Comparison of ENCODE assay signal across 22 mouse cellular contexts in genomic region chr1:82798304-82798703, GRCm38 (mm10). TPM values are rescaled to one million over a fixed set of nuclear protein-coding genes. Genes with fewer than 3 reads are reported as not detected.
DNase-seq lines count a peak whose midpoint lies in the region; ATAC-seq and TF ChIP-seq lines count a peak whose summit lies in the region.
"Had no signal": no experiment of that assay in that cellular context is flagged by ENCODE, and none has a peak within 500 bp of the region (broad histone marks: within the 10 kb centered on the region; RNA-seq: fewer than 3 reads in every experiment).

No protein-coding gene starts in this region.

- no peaks in the 10 kb centered on the region for H3K9me3 ChIP-seq in lung, embryonic 14.5 days (ENCODE audit: low read depth, low read length)
- H3K9me3 ChIP-seq in forebrain, embryonic 13.5 days (replicated peaks) = no peaks in the 10 kb centered on the region
- H3K9me3 ChIP-seq: intestine, embryonic 15.5 days; neural tube, embryonic 15.5 days had no signal

- H3K4me2 ChIP-seq in lung, embryonic 14.5 days = no peak overlapping the region
- no peak overlapping the region for H3K4me2 ChIP-seq in forebrain, embryonic 13.5 days
- H3K4me2 ChIP-seq: intestine, embryonic 15.5 days; neural tube, embryonic 15.5 days had no signal

- no peak overlapping the region for H3K27ac ChIP-seq in lung, embryonic 14.5 days (ENCODE audit: low read depth)
- no peak overlapping the region for H3K27ac ChIP-seq in forebrain, embryonic 13.5 days
- H3K27ac ChIP-seq: intestine, embryonic 15.5 days; neural tube, embryonic 15.5 days had no signal

- ATAC-seq in hematopoietic stem cell, adult 5-6 weeks (replicated peaks in 1 of 2; ENCODE audit: insufficient read depth in 1 of 2, low FRiP score in 2 of 2, low TSS enrichment in 1 of 2, low read depth in 1 of 2, poor library complexity in 2 of 2, severe bottlenecking in 2 of 2) = peak; percentile 66 to 84
- ATAC-seq in lung, embryonic 14.5 days (ENCODE audit: insufficient read depth) = peak; percentile 64; the same call in 1 of the 2 replicates
- ATAC-seq in forebrain, embryonic 13.5 days = no peak
- ATAC-seq: forebrain, embryonic 14.5 days; midbrain, embryonic 16.5 days; Patski had no signal

- H3K27me3 ChIP-seq in lung, embryonic 14.5 days (ENCODE audit: insufficient read depth, low read length) = no peaks in the 10 kb centered on the region
- H3K27me3 ChIP-seq in forebrain, embryonic 13.5 days = no peaks in the 10 kb centered on the region
- H3K27me3 ChIP-seq: CH12.LX; intestine, embryonic 15.5 days; neural tube, embryonic 15.5 days; Patski had no signal

- no peak overlapping the region for H3K9ac ChIP-seq in lung, embryonic 14.5 days
- no peak overlapping the region for H3K9ac ChIP-seq in forebrain, embryonic 13.5 days
- H3K9ac ChIP-seq: intestine, embryonic 15.5 days; neural tube, embryonic 15.5 days had no signal

- TF ChIP-seq CTCF in lung, adult 2 months (IDR thresholded peaks at IDR 0.05; ENCODE audit: insufficient read depth, low read length) = no peak
- TF ChIP-seq CTCF in lung, embryonic 14.5 days (IDR thresholded peaks at IDR 0.05; ENCODE audit: low read depth) = no peak

- H3K4me1 ChIP-seq in lung, adult 2 months (ENCODE audit: control insufficient read depth, insufficient read depth, low read length) = peaks cover 11% of the 10 kb centered on the region
- no peaks in the 10 kb centered on the region for H3K4me1 ChIP-seq in lung, embryonic 14.5 days (ENCODE audit: insufficient read depth)
- H3K4me1 ChIP-seq in forebrain, embryonic 13.5 days = no peaks in the 10 kb centered on the region
- H3K4me1 ChIP-seq: intestine, embryonic 15.5 days had no signal

- H3K4me3 ChIP-seq in lung, adult 2 months (replicated peaks; ENCODE audit: extremely low read depth, low read depth, low read length) = no peak overlapping the region
- no peak overlapping the region for H3K4me3 ChIP-seq in lung, embryonic 14.5 days (ENCODE audit: low read depth, low read length)
- H3K4me3 ChIP-seq in forebrain, embryonic 13.5 days = no peak overlapping the region
- H3K4me3 ChIP-seq: intestine, embryonic 15.5 days; neural tube, embryonic 15.5 days had no signal

- TF ChIP-seq POLR2A in lung, adult 2 months (IDR thresholded peaks at IDR 0.05; ENCODE audit: borderline replicate concordance, extremely low read depth, low read depth, low read length) = no peak

- DNase-seq in lung, adult 18-20 months = peak; percentile 15 to 29
- no peak for DNase-seq in lung, adult 2 months
- DNase-seq in lung, embryonic 14.5 days = peak; percentile 40
- DNase-seq in skeletal muscle tissue, adult 2 months (ENCODE audit: low read depth, low spot score) = peak; percentile 9
- no peak for DNase-seq in ovary, postnatal 14 days (ENCODE audit: low spot score)
- DNase-seq in urinary bladder, adult 2 months (ENCODE audit: low spot score) = no peak
- DNase-seq: cerebellum, postnatal 10 days; heart, postnatal 14 days had no signal

- 31% methylated on average over 5 of the region's 5 CpGs for WGBS in lung, adult 2 months
- 44% methylated on average over 5 of the region's 5 CpGs for WGBS in lung, embryonic 14.5 days
- 80% methylated on average over 5 of the region's 5 CpGs for WGBS in forebrain, embryonic 13.5 days

- H3K36me3 ChIP-seq in lung, embryonic 14.5 days (ENCODE audit: insufficient read depth) = no peaks in the 10 kb centered on the region
- no peaks in the 10 kb centered on the region for H3K36me3 ChIP-seq in forebrain, embryonic 13.5 days (ENCODE audit: poor library complexity, severe bottlenecking)
- H3K36me3 ChIP-seq: intestine, embryonic 15.5 days; neural tube, embryonic 15.5 days had no signal

RNA-seq across cellular contexts. Expression of gene Gm47791, which starts 27.3 kb away (rescaled TPM):
- polyA plus RNA-seq in lung, adult 2 months (2012; rRNA removed) = not detected in 2 replicates
- not detected in 2 replicates for total RNA-seq in hematopoietic stem cell, adult 5-6 weeks (2017)
- polyA plus RNA-seq in lung, embryonic 14.5 days (2014; fragmentation: Nextera tagmentation; extraction: Ambion mirVana) = not detected in 2 replicates
- polyA plus RNA-seq in forebrain, embryonic 13.5 days (2015; fragmentation: Nextera tagmentation; extraction: Ambion mirVana) = not detected in 2 replicates
- polyA plus RNA-seq in urinary bladder, adult 2 months (2012; rRNA removed) = not detected in 2 replicates
- total RNA-seq: CH12.LX; heart, adult 18-20 months; heart, postnatal 14 days; left cerebral cortex, adult 18-20 months had no signal
- polyA plus RNA-seq: brain, embryonic 14.5 days; embryonic facial prominence, embryonic 14.5 days; forebrain, embryonic 14.5 days; intestine, embryonic 15.5 days; limb, embryonic 14.5 days; midbrain, embryonic 16.5 days; neural tube, embryonic 15.5 days; Patski; stomach, embryonic 16.5 days had no signal

RNA-seq across cellular contexts. Expression of gene Tm4sf20, which starts 30.0 kb away (rescaled TPM):
- polyA plus RNA-seq in lung, adult 2 months (2012; rRNA removed) = 0.36 TPM in 1 of 2 replicates, not detected in the other
- not detected in 2 replicates for total RNA-seq in hematopoietic stem cell, adult 5-6 weeks (2017)
- polyA plus RNA-seq in lung, embryonic 14.5 days (2014; fragmentation: Nextera tagmentation; extraction: Ambion mirVana) = not detected in 2 replicates
- polyA plus RNA-seq in forebrain, embryonic 13.5 days (2015; fragmentation: Nextera tagmentation; extraction: Ambion mirVana) = 0.20 and 0.36 TPM in 2 replicates
- 0.59 and 0.61 TPM in 2 replicates for polyA plus RNA-seq in urinary bladder, adult 2 months (2012; rRNA removed)
- total RNA-seq: CH12.LX; heart, adult 18-20 months; heart, postnatal 14 days; left cerebral cortex, adult 18-20 months had no signal
- polyA plus RNA-seq: brain, embryonic 14.5 days; forebrain, embryonic 14.5 days; limb, embryonic 14.5 days; neural tube, embryonic 15.5 days had no signal

RNA-seq across cellular contexts. Expression of gene Agfg1, which starts 41.0 kb away (rescaled TPM):
- polyA plus RNA-seq in lung, adult 2 months (2012; rRNA removed) = 51.1 and 70.6 TPM in 2 replicates
- total RNA-seq in hematopoietic stem cell, adult 5-6 weeks (2017) = 36.5 and 37.6 TPM in 2 replicates
- 47.8 and 48.4 TPM in 2 replicates for polyA plus RNA-seq in lung, embryonic 14.5 days (2014; fragmentation: Nextera tagmentation; extraction: Ambion mirVana)
- polyA plus RNA-seq in forebrain, embryonic 13.5 days (2015; fragmentation: Nextera tagmentation; extraction: Ambion mirVana) = 28.6 and 31.7 TPM in 2 replicates
- 30.5 TPM in 2 replicates for polyA plus RNA-seq in urinary bladder, adult 2 months (2012; rRNA removed)

Comparison
In these comparisons a context has a peak if more than half of its experiments do, and no peak if none do; other contexts are left out.
1. DNase-seq: peak in lung, adult 18-20 months (2 of 2), lung, embryonic 14.5 days (single experiment) and skeletal muscle tissue, adult 2 months (single experiment); none in lung, adult 2 months (single experiment), ovary, postnatal 14 days (single experiment) and urinary bladder, adult 2 months (single experiment).